Mouse (Mus musculus) liver, embryonic 12.5 days (tissue): ENCODE results near the gene Tmem141. TPM values are rescaled to one million over a fixed set of nuclear protein-coding genes. Genes with fewer than 3 reads are reported as not detected.

Experiments used
- ATAC-seq: fragments of 200-750 bp; cut with Nextera tagmentation; 2 replicates; pipeline ENCODE4 v1.8.0; 2017; ENCODE audit warnings: moderate number of reproducible peaks, mild to moderate bottlenecking, moderate library complexity
- H3K27ac ChIP-seq: fragments of 300-500 bp; sonication (generic); 2 replicates; pipeline ENCODE4 v1.5.1; 2016; ENCODE audit warnings: mild to moderate bottlenecking
- H3K27me3 ChIP-seq: fragments of 300-500 bp; sonication (generic); replicated peaks from 2 replicates; pipeline ENCODE4 v1.6.1; 2016; ENCODE audit warnings: mild to moderate bottlenecking, moderate library complexity
- H3K36me3 ChIP-seq: fragments of 300-500 bp; sonication (generic); 2 replicates; pipeline ENCODE4 v1.6.1; 2016; ENCODE audit warnings: mild to moderate bottlenecking, moderate library complexity
- H3K4me1 ChIP-seq: fragments of 300-500 bp; sonication (generic); 2 replicates; pipeline ENCODE4 v1.6.1; 2016
- H3K4me2 ChIP-seq: fragments of 300-500 bp; sonication (generic); 2 replicates; pipeline ENCODE4 v1.6.1; 2016; ENCODE audit warnings: mild to moderate bottlenecking, moderate library complexity
- H3K4me3 ChIP-seq: fragments of 300-500 bp; sonication (generic); 2 replicates; pipeline ENCODE4 v1.5.1; 2016; ENCODE audit warnings: mild to moderate bottlenecking, moderate library complexity
- H3K9ac ChIP-seq: fragments of 300-500 bp; sonication (generic); 2 replicates; pipeline ENCODE4 v1.6.1; 2016; ENCODE audit warnings: mild to moderate bottlenecking, moderate library complexity
- H3K9me3 ChIP-seq: fragments of 300-500 bp; sonication (generic); replicated peaks from 2 replicates; pipeline ENCODE4 v1.6.1; 2016; ENCODE audit warnings: mild to moderate bottlenecking, moderate library complexity
- WGBS: fragments of 180-500 bp; shearing (Covaris S2); methylation state at CpG from one replicate; pipeline ENCODE4 v1.1.7; 2016; ENCODE audit not compliant: insufficient replicate concordance; 5-methylcytosine and 5-hydroxymethylcytosine counted together
- polyA plus RNA-seq: library from polyadenylated mRNA; unstranded; fragments of >200 nt; fragmentation: Nextera tagmentation; extraction: Ambion mirVana; gene quantifications from 2 replicates; pipeline ENCODE4 v1.2.1, GENCODE M21; 2016

Gene Tmem141
- polyA plus RNA-seq, 1 experiment from 2014 or later = 7.1 TPM

DNA sequence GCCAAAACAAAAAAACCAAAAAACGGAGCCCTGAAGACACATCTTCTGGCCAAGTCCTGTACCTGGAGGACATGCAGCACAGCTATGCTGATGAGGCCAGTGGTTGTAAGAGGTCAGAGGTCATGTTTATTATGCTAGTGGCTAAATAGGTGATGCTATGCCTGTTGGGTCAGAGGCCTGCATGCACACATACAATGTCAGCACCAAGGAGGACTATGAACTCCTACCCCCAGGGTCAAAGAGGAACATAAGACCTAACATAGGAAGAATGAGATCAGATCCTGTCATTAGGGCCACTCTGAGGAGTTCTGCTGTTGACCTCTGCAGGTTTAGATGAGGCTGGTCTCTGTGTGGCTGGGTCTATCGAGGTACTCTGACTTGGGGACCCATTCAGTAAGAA lies 21.8 kb downstream of the Tmem141 start:
- H3K4me2 ChIP-seq = no peak overlapping the region
- no peaks in the 10 kb centered on the region for H3K27me3 ChIP-seq
- no peak overlapping the region for H3K9ac ChIP-seq
- peaks cover 92% of the 10 kb centered on the region for H3K36me3 ChIP-seq
- ATAC-seq = peak; percentile 45
- no peaks in the 10 kb centered on the region for H3K9me3 ChIP-seq
- H3K4me3 ChIP-seq = no peak overlapping the region
- peaks cover 9% of the 10 kb centered on the region; the same call in 1 of the 2 replicates for H3K4me1 ChIP-seq
- 81% methylated on average over 2 of the region's 2 CpGs for WGBS
- H3K27ac ChIP-seq = no peak overlapping the region

- Histone ChIP-seq H3K36me3 (peaks cover 93% of the 10 kb centered on the region), H3K27me3 (no peaks in the 10 kb centered on the region)
- no peak for ATAC-seq
These were observed 23.1 kb downstream of the Tmem141 start for GRCm38 (mm10) chr2:25598749-25599148.

GRCm38 (mm10) chr2:25596765-25597510 lies 24.9 kb downstream of the Tmem141 start:
- Histone ChIP-seq H3K4me2 (no peak overlapping the region), H3K27ac (no peak overlapping the region), H3K9ac (no peak overlapping the region), H3K9me3 (no peaks in the 10 kb centered on the region), H3K4me1 (peaks cover 9% of the 10 kb centered on the region; the same call in 1 of the 2 replicates), H3K36me3 (peaks cover 95% of the 10 kb centered on the region), H3K4me3 (no peak overlapping the region), H3K27me3 (no peaks in the 10 kb centered on the region)
- no peak for ATAC-seq
- 89% methylated on average over 5 of the region's 5 CpGs for WGBS

More at GRCm38 (mm10) chr2:25598749-25599148, 23.1 kb downstream of the Tmem141 start:
- H3K4me1 ChIP-seq = peaks cover 9% of the 10 kb centered on the region; the same call in 1 of the 2 replicates
- no peak overlapping the region for H3K9ac ChIP-seq
- 85% methylated on average over 1 of the region's 1 CpGs for WGBS
- H3K9me3 ChIP-seq = no peaks in the 10 kb centered on the region
- H3K4me3 ChIP-seq = no peak overlapping the region
- H3K4me2 ChIP-seq = no peak overlapping the region
- no peak overlapping the region for H3K27ac ChIP-seq

DNA sequence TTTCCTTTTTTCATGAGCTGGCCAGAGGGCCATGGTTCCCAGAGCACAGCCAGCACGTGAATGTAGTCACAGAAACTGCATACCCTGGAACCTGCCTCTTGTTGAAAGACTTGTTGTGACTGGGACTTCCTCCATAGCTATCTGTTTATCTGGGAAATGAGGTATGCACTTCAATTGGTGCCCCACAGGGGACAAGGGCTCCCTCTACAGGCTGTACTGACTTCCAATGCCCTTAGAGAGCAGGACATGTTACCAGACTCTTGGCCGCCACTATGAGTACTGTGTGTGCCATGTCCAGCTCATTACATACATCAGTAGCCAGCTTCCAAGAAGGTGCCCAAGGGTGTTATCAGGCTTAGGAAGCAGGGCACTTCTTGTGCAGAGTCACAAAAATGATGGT lies 29.9 kb downstream of the Tmem141 start:
- H3K36me3 ChIP-seq = peaks cover 94% of the 10 kb centered on the region

GRCm38 (mm10) chr2:25588227-25588907 lies 33.4 kb downstream of the Tmem141 start:
- 79% methylated on average over 8 of the region's 8 CpGs for WGBS
- H3K9me3 ChIP-seq = no peaks in the 10 kb centered on the region
- H3K4me1 ChIP-seq = peaks cover 7% of the 10 kb centered on the region
- H3K4me2 ChIP-seq = no peak overlapping the region
- peaks cover 97% of the 10 kb centered on the region for H3K36me3 ChIP-seq
- H3K27me3 ChIP-seq = no peaks in the 10 kb centered on the region
- ATAC-seq = no peak
- H3K4me3 ChIP-seq = no peak overlapping the region
- H3K27ac ChIP-seq = no peak overlapping the region
- no peak overlapping the region for H3K9ac ChIP-seq

More for the DNA sequence above, 29.9 kb downstream of the Tmem141 start:
- Histone ChIP-seq H3K4me3 (no peak overlapping the region), H3K9me3 (no peaks in the 10 kb centered on the region), H3K4me2 (no peak overlapping the region), H3K27me3 (no peaks in the 10 kb centered on the region), H3K9ac (no peak overlapping the region), H3K4me1 (no peaks in the 10 kb centered on the region), H3K27ac (no peak overlapping the region)
- 63% methylated on average over 2 of the region's 2 CpGs for WGBS
- ATAC-seq = no peak

DNA sequence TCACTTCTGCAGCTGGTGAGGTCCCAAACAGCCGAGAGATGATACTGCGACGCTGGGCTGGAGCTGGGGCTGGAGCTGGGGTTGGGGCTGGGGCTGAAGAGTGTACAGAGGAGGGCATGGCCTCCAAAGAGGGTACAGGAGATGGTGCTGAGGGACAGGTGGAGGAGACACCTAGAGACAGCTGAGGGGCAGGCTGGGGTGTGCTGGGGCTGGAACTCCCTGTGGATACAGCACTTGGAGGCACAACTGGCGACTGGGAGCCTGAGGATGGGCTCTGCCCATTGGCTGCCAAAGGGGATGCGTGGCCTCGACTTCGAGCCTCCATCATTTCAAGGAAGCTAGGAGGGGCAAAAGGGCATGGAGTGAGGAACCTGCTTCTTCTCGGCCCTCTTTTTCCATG lies 34.5 kb downstream of the Tmem141 start:
- Histone ChIP-seq H3K36me3 (peaks cover 92% of the 10 kb centered on the region), H3K4me1 (peaks cover 17% of the 10 kb centered on the region), H3K4me2 (no peak overlapping the region), H3K9ac (no peak overlapping the region), H3K27ac (no peak overlapping the region), H3K27me3 (no peaks in the 10 kb centered on the region), H3K4me3 (no peak overlapping the region), H3K9me3 (no peaks in the 10 kb centered on the region)
- ATAC-seq = no peak
- WGBS = 85% methylated on average over 8 of the region's 8 CpGs

GRCm38 (mm10) chr2:25585601-25586000 lies 36.2 kb downstream of the Tmem141 start:
- peaks cover 75% of the 10 kb centered on the region for H3K36me3 ChIP-seq
- no peak overlapping the region for H3K4me3 ChIP-seq
- 81% methylated on average over 3 of the region's 3 CpGs for WGBS
- H3K27me3 ChIP-seq = peaks cover 9% of the 10 kb centered on the region
- no peak overlapping the region for H3K4me2 ChIP-seq
- no peaks in the 10 kb centered on the region for H3K9me3 ChIP-seq
- no peak overlapping the region for H3K27ac ChIP-seq
- no peak overlapping the region for H3K9ac ChIP-seq
- no peak for ATAC-seq
- peaks cover 33% of the 10 kb centered on the region for H3K4me1 ChIP-seq

DNA sequence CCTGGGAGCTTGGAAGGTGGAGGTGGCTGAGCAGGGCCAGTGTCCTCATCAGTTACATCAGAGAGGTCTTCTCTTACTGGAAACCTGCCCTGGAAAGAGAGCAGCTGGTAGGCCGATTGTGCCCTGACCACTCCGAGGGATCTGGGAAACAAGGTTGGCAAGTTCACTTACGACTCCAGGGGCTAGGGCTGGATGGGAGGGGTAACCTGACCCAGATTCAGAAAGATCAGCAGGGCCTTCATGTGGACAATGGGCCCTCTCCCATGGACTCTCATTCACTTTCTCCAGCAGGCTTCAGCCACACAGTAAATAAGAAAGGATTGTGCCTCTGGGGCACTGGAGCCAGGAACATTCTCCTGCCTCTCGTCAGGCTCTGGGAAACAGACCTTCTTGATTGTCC lies 36.9 kb downstream of the Tmem141 start:
- no peak for ATAC-seq
- Histone ChIP-seq H3K9me3 (no peaks in the 10 kb centered on the region), H3K36me3 (peaks cover 68% of the 10 kb centered on the region), H3K4me2 (no peak overlapping the region), H3K9ac (no peak overlapping the region), H3K27ac (no peak overlapping the region), H3K4me3 (no peak overlapping the region), H3K4me1 (peaks cover 40% of the 10 kb centered on the region), H3K27me3 (peaks cover 16% of the 10 kb centered on the region)
- 81% methylated on average over 4 of the region's 4 CpGs for WGBS

- no peaks in the 10 kb centered on the region for H3K9me3 ChIP-seq
- 80% methylated on average over 3 of the region's 3 CpGs for WGBS
- H3K4me1 ChIP-seq = peaks cover 47% of the 10 kb centered on the region
- no peak overlapping the region for H3K4me3 ChIP-seq
- no peak for ATAC-seq
- no peak overlapping the region for H3K27ac ChIP-seq
- peaks cover 61% of the 10 kb centered on the region for H3K36me3 ChIP-seq
- H3K9ac ChIP-seq = no peak overlapping the region
- H3K27me3 ChIP-seq = peaks cover 23% of the 10 kb centered on the region
- no peak overlapping the region for H3K4me2 ChIP-seq
These were observed 37.7 kb downstream of the Tmem141 start for GRCm38 (mm10) chr2:25584152-25584551.

GRCm38 (mm10) chr2:25583571-25583970 lies 38.2 kb downstream of the Tmem141 start:
- Histone ChIP-seq H3K4me3 (no peak overlapping the region), H3K4me1 (peaks cover 53% of the 10 kb centered on the region), H3K9ac (no peak overlapping the region), H3K4me2 (no peak overlapping the region), H3K9me3 (no peaks in the 10 kb centered on the region), H3K36me3 (peaks cover 56% of the 10 kb centered on the region), H3K27ac (no peak overlapping the region), H3K27me3 (peaks cover 29% of the 10 kb centered on the region)
- WGBS = 59% methylated on average over 4 of the region's 4 CpGs
- no peak for ATAC-seq

DNA sequence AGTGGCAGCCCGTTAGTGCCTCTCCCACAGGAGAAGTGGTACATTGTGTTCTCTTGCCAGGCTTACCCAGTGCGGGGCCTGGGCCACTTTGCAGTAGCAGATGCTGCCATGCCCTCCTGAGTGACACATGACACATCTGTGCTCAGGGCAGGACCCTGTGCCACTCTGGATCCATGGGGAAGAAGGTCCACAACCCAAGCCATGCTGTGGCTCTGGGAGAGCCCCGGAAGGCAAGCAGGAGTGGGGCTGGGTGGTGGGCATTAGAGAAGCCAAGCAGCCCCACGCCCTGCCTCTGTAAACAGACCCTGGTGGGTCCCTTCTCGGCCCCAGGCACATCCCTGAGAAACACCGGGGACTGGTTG lies 38.7 kb downstream of the Tmem141 start:
- Histone ChIP-seq H3K9me3 (no peaks in the 10 kb centered on the region), H3K27me3 (peaks cover 34% of the 10 kb centered on the region), H3K27ac (no peak overlapping the region), H3K4me1 (peaks cover 57% of the 10 kb centered on the region), H3K36me3 (peaks cover 51% of the 10 kb centered on the region), H3K4me3 (no peak overlapping the region), H3K9ac (no peak overlapping the region), H3K4me2 (no peak overlapping the region)
- no peak for ATAC-seq
- WGBS = 71% methylated on average over 6 of the region's 6 CpGs

- peaks cover 62% of the 10 kb centered on the region for H3K4me1 ChIP-seq
- peaks cover 39% of the 10 kb centered on the region for H3K27me3 ChIP-seq
- no peak overlapping the region for H3K27ac ChIP-seq
- peaks cover 46% of the 10 kb centered on the region for H3K36me3 ChIP-seq
- ATAC-seq = peak; percentile 36; the same call in 1 of the 2 replicates
- WGBS = 45% methylated on average over 12 of the region's 12 CpGs
- H3K9me3 ChIP-seq = no peaks in the 10 kb centered on the region
- H3K4me2 ChIP-seq = no peak overlapping the region
- H3K4me3 ChIP-seq = no peak overlapping the region
- H3K9ac ChIP-seq = no peak overlapping the region
These were observed 39.2 kb downstream of the Tmem141 start for GRCm38 (mm10) chr2:25582466-25583119.
